Comparison of ENCODE assay signal across 31 mouse cellular contexts in genomic region chr6:95261001-95261400, GRCm38 (mm10).
DNase-seq lines count a peak whose midpoint lies in the region; ATAC-seq and TF ChIP-seq lines count a peak whose summit lies in the region.
"Had no signal": no experiment of that assay in that cellular context is flagged by ENCODE, and none has a peak within 500 bp of the region (broad histone marks: within the 10 kb centered on the region; RNA-seq: fewer than 3 reads in every experiment).

No protein-coding gene starts in this region.

- no peak for TF ChIP-seq CTCF in hindbrain, postnatal 0 days (IDR thresholded peaks at IDR 0.05; ENCODE audit: low read depth)

- H3K9ac ChIP-seq in hindbrain, postnatal 0 days (replicated peaks; ENCODE audit: low read length) = no peak overlapping the region
- no peak overlapping the region for H3K9ac ChIP-seq in hindbrain, embryonic 12.5 days
- no peak overlapping the region for H3K9ac ChIP-seq in neural tube, embryonic 13.5 days
- H3K9ac ChIP-seq in neural tube, embryonic 15.5 days (replicated peaks) = no peak overlapping the region
- H3K9ac ChIP-seq: forebrain, embryonic 15.5 days; hindbrain, embryonic 14.5 days; limb, embryonic 12.5 days; liver, embryonic 15.5 days; lung, embryonic 14.5 days; neural tube, embryonic 12.5 days had no signal

- no peaks in the 10 kb centered on the region for H3K9me3 ChIP-seq in hindbrain, postnatal 0 days (ENCODE audit: low read length)
- H3K9me3 ChIP-seq in hindbrain, embryonic 12.5 days (replicated peaks) = no peaks in the 10 kb centered on the region
- no peaks in the 10 kb centered on the region for H3K9me3 ChIP-seq in neural tube, embryonic 13.5 days
- no peaks in the 10 kb centered on the region for H3K9me3 ChIP-seq in neural tube, embryonic 15.5 days (replicated peaks)
- H3K9me3 ChIP-seq: forebrain, embryonic 15.5 days; G1E; limb, embryonic 12.5 days; liver, embryonic 15.5 days; midbrain, embryonic 10.5 days; neural tube, embryonic 12.5 days had no signal

- no peak overlapping the region for H3K27ac ChIP-seq in hindbrain, postnatal 0 days
- no peak overlapping the region for H3K27ac ChIP-seq in hindbrain, embryonic 12.5 days
- H3K27ac ChIP-seq in neural tube, embryonic 13.5 days (replicated peaks) = 0 out of 2 replicates have a peak overlapping the region, but pooled peaks have one; percentile 18
- no peak overlapping the region for H3K27ac ChIP-seq in neural tube, embryonic 15.5 days (replicated peaks)
- H3K27ac ChIP-seq: forebrain, embryonic 15.5 days; hindbrain, embryonic 14.5 days; limb, embryonic 12.5 days; liver, embryonic 15.5 days; midbrain, embryonic 10.5 days; neural tube, embryonic 12.5 days; stomach, postnatal 0 days had no signal

- DNase-seq in cerebellum, postnatal 14 days = peak; percentile 74 to 82
- DNase-seq in cerebellum, adult 9-11 months = no peak
- peak; percentile 62 for DNase-seq in hindbrain, postnatal 0 days (ENCODE audit: low spot score)
- no peak for DNase-seq in thymus, postnatal 0 days (ENCODE audit: low spot score)
- DNase-seq: adrenal gland, postnatal 14 days; cerebellum, adult 18-20 months; gastrocnemius, postnatal 25 days; heart, adult 11 months; heart, postnatal 4 days; kidney, adult 11 months; lung, embryonic 14.5 days; lung, postnatal 14 days; right cerebral cortex, postnatal 4 days; thymus, adult 18-20 months; thymus, postnatal 36 days had no signal

- H3K4me3 ChIP-seq in hindbrain, postnatal 0 days (ENCODE audit: low read length) = no peak overlapping the region
- no peak overlapping the region for H3K4me3 ChIP-seq in hindbrain, embryonic 12.5 days
- no peak overlapping the region for H3K4me3 ChIP-seq in neural tube, embryonic 13.5 days
- H3K4me3 ChIP-seq in neural tube, embryonic 15.5 days (replicated peaks) = no peak overlapping the region
- H3K4me3 ChIP-seq: forebrain, embryonic 15.5 days; limb, embryonic 12.5 days; liver, embryonic 15.5 days; midbrain, embryonic 10.5 days; myocyte; neural tube, embryonic 12.5 days had no signal

- 33% methylated on average over 1 of the region's 1 CpGs for WGBS in hindbrain, postnatal 0 days
- 41% methylated on average over 1 of the region's 1 CpGs for WGBS in hindbrain, embryonic 12.5 days
- WGBS in neural tube, embryonic 13.5 days = 11% methylated on average over 1 of the region's 1 CpGs
- 21% methylated on average over 1 of the region's 1 CpGs for WGBS in neural tube, embryonic 15.5 days

- no peak overlapping the region for H3K4me2 ChIP-seq in hindbrain, postnatal 0 days (ENCODE audit: low read depth, low read length)
- no peak overlapping the region for H3K4me2 ChIP-seq in hindbrain, embryonic 12.5 days (replicated peaks)
- H3K4me2 ChIP-seq in neural tube, embryonic 13.5 days = no peak overlapping the region
- no peak overlapping the region for H3K4me2 ChIP-seq in neural tube, embryonic 15.5 days
- H3K4me2 ChIP-seq: forebrain, embryonic 15.5 days; heart, embryonic 11.5 days; hindbrain, embryonic 14.5 days; limb, embryonic 12.5 days; liver, embryonic 15.5 days; lung, embryonic 14.5 days; neural tube, embryonic 12.5 days had no signal

- ATAC-seq in hindbrain, postnatal 0 days = no peak
- ATAC-seq in hindbrain, embryonic 12.5 days (ENCODE audit: low FRiP score) = no peak
- no peak for ATAC-seq in neural tube, embryonic 13.5 days (ENCODE audit: low read depth)
- ATAC-seq in neural tube, embryonic 15.5 days (ENCODE audit: low FRiP score) = no peak
- ATAC-seq: forebrain, embryonic 15.5 days; inflammation-experienced regulatory T-cells, adult 6 months; midbrain, embryonic 16.5 days; Patski had no signal

- H3K36me3 ChIP-seq in hindbrain, postnatal 0 days (ENCODE audit: insufficient read depth, low read length) = no peaks in the 10 kb centered on the region
- no peaks in the 10 kb centered on the region for H3K36me3 ChIP-seq in hindbrain, embryonic 12.5 days
- H3K36me3 ChIP-seq in neural tube, embryonic 13.5 days = no peaks in the 10 kb centered on the region
- H3K36me3 ChIP-seq in neural tube, embryonic 15.5 days = no peaks in the 10 kb centered on the region
- H3K36me3 ChIP-seq: forebrain, embryonic 15.5 days; G1E; limb, embryonic 12.5 days; liver, embryonic 15.5 days; midbrain, embryonic 10.5 days; neural tube, embryonic 12.5 days had no signal

- no peaks in the 10 kb centered on the region for H3K27me3 ChIP-seq in hindbrain, postnatal 0 days (ENCODE audit: insufficient read depth, low read length)
- H3K27me3 ChIP-seq in hindbrain, embryonic 12.5 days = no peaks in the 10 kb centered on the region
- H3K27me3 ChIP-seq in neural tube, embryonic 13.5 days = no peaks in the 10 kb centered on the region
- H3K27me3 ChIP-seq in neural tube, embryonic 15.5 days (replicated peaks) = no peaks in the 10 kb centered on the region
- H3K27me3 ChIP-seq: forebrain, embryonic 15.5 days; limb, embryonic 12.5 days; liver, embryonic 15.5 days; neural tube, embryonic 12.5 days had no signal

- no peaks in the 10 kb centered on the region for H3K4me1 ChIP-seq in hindbrain, postnatal 0 days (ENCODE audit: insufficient read depth, low read length)
- H3K4me1 ChIP-seq in hindbrain, embryonic 12.5 days = peaks cover 3% of the 10 kb centered on the region; the same call in 1 of the 2 replicates
- peaks cover 21% of the 10 kb centered on the region for H3K4me1 ChIP-seq in neural tube, embryonic 13.5 days (replicated peaks)
- peaks cover 8% of the 10 kb centered on the region for H3K4me1 ChIP-seq in neural tube, embryonic 15.5 days
- H3K4me1 ChIP-seq: forebrain, embryonic 15.5 days; limb, embryonic 12.5 days; liver, embryonic 15.5 days; neural tube, embryonic 12.5 days had no signal

Comparison
In these comparisons a context has a peak if more than half of its experiments do, and no peak if none do; other contexts are left out.
1. DNase-seq: peak in cerebellum, postnatal 14 days (2 of 2) and hindbrain, postnatal 0 days (single experiment); none in cerebellum, adult 9-11 months (single experiment) and thymus, postnatal 0 days (single experiment).